Mouse (Mus musculus) intestine, embryonic 15.5 days (tissue): ENCODE measurements at regions not wholly inside any gene's neighbourhood (a gene's known extent, or its start where the extent isn't known, plus 50 kb on each side); places are given as distances from the start of the nearest gene placed in this dataset.

ENCODE experiments used
- ATAC-seq: fragments of 200-750 bp; cut with Nextera tagmentation; 2 replicates; pipeline ENCODE4 v1.8.0; 2017; ENCODE audit warnings: moderate TSS enrichment, moderate library complexity
- H3K27ac ChIP-seq: fragments of 300-500 bp; sonication (generic); 2 replicates; pipeline ENCODE4 v1.5.1; 2015; ENCODE audit warnings: mild to moderate bottlenecking, inconsistent platforms
- H3K27me3 ChIP-seq: fragments of 300-500 bp; sonication (generic); replicated peaks from 2 replicates; pipeline ENCODE4 v1.6.1; 2015; ENCODE audit warnings: inconsistent platforms
- H3K36me3 ChIP-seq: fragments of 300-500 bp; sonication (generic); 2 replicates; pipeline ENCODE4 v1.6.1; 2015; ENCODE audit warnings: inconsistent platforms
- H3K4me1 ChIP-seq: fragments of 300-500 bp; sonication (generic); replicated peaks from 2 replicates; pipeline ENCODE4 v1.6.1; 2015; ENCODE audit warnings: inconsistent platforms
- H3K4me2 ChIP-seq: fragments of 300-500 bp; sonication (generic); replicated peaks from 2 replicates; pipeline ENCODE4 v1.6.1; 2015; ENCODE audit warnings: mild to moderate bottlenecking, inconsistent platforms
- H3K4me3 ChIP-seq: fragments of 300-500 bp; sonication (generic); replicated peaks from 2 replicates; pipeline ENCODE4 v1.5.1; 2015; ENCODE audit warnings: inconsistent platforms
- H3K9ac ChIP-seq: fragments of 300-500 bp; sonication (generic); 2 replicates; pipeline ENCODE4 v1.6.1; 2015; ENCODE audit warnings: inconsistent platforms
- H3K9me3 ChIP-seq: fragments of 300-500 bp; sonication (generic); 2 replicates; pipeline ENCODE4 v1.6.1; 2016; ENCODE audit warnings: inconsistent platforms
- WGBS: fragments of 180-500 bp; shearing (Covaris S2); methylation state at CpG from one replicate; pipeline ENCODE4 v1.1.7; 2015; 5-methylcytosine and 5-hydroxymethylcytosine counted together

- no peak overlapping the region for H3K9ac ChIP-seq
- H3K4me3 ChIP-seq = no peak overlapping the region
- WGBS = 80% methylated on average over 2 of the region's 2 CpGs
- no peak overlapping the region for H3K27ac ChIP-seq
- no peaks in the 10 kb centered on the region for H3K36me3 ChIP-seq
- H3K4me1 ChIP-seq = no peaks in the 10 kb centered on the region
- H3K4me2 ChIP-seq = no peak overlapping the region
- ATAC-seq = no peak
- no peaks in the 10 kb centered on the region for H3K27me3 ChIP-seq
- no peaks in the 10 kb centered on the region for H3K9me3 ChIP-seq
These were observed 664.4 kb upstream of the Tbl1xr1 start for GRCm38 (mm10) chr3:21412010-21412409.

GRCm38 (mm10) chr3:21423139-21423538 lies 653.3 kb upstream of the Tbl1xr1 start:
- no peak overlapping the region for H3K4me2 ChIP-seq
- H3K9me3 ChIP-seq = no peaks in the 10 kb centered on the region
- H3K36me3 ChIP-seq = no peaks in the 10 kb centered on the region
- 0 out of 2 replicates have a peak, but pooled peaks cover 2% of the 10 kb centered on the region for H3K4me1 ChIP-seq
- no peak for ATAC-seq
- no peak overlapping the region for H3K9ac ChIP-seq
- H3K27me3 ChIP-seq = no peaks in the 10 kb centered on the region
- no peak overlapping the region for H3K4me3 ChIP-seq
- 86% methylated on average over 5 of the region's 5 CpGs for WGBS
- H3K27ac ChIP-seq = no peak overlapping the region

GRCm38 (mm10) chr3:21426538-21426937 lies 649.9 kb upstream of the Tbl1xr1 start:
- 69% methylated on average over 6 of the region's 6 CpGs for WGBS
- ATAC-seq = no peak
- no peak overlapping the region for H3K4me3 ChIP-seq

GRCm38 (mm10) chr3:21427408-21428031 lies 648.9 kb upstream of the Tbl1xr1 start:
- no peaks in the 10 kb centered on the region for H3K9me3 ChIP-seq
- H3K4me1 ChIP-seq = 0 out of 2 replicates have a peak, but pooled peaks cover 2% of the 10 kb centered on the region
- H3K4me3 ChIP-seq = no peak overlapping the region
- ATAC-seq = no peak
- WGBS = 42% methylated on average over 6 of the region's 6 CpGs
- no peak overlapping the region for H3K4me2 ChIP-seq
- no peak overlapping the region for H3K27ac ChIP-seq
- H3K9ac ChIP-seq = no peak overlapping the region
- H3K27me3 ChIP-seq = no peaks in the 10 kb centered on the region
- no peaks in the 10 kb centered on the region for H3K36me3 ChIP-seq

More at GRCm38 (mm10) chr3:21426538-21426937, 649.9 kb upstream of the Tbl1xr1 start:
- Histone ChIP-seq H3K27me3 (no peaks in the 10 kb centered on the region), H3K27ac (no peak overlapping the region), H3K4me2 (no peak overlapping the region), H3K9ac (no peak overlapping the region), H3K4me1 (0 out of 2 replicates have a peak, but pooled peaks cover 2% of the 10 kb centered on the region), H3K9me3 (no peaks in the 10 kb centered on the region), H3K36me3 (no peaks in the 10 kb centered on the region)

GRCm38 (mm10) chr3:21428120-21428519 lies 648.3 kb upstream of the Tbl1xr1 start:
- no peak overlapping the region for H3K9ac ChIP-seq
- 29% methylated on average over 2 of the region's 2 CpGs for WGBS
- H3K4me3 ChIP-seq = no peak overlapping the region
- no peaks in the 10 kb centered on the region for H3K9me3 ChIP-seq
- 0 out of 2 replicates have a peak, but pooled peaks cover 2% of the 10 kb centered on the region for H3K4me1 ChIP-seq
- ATAC-seq = no peak
- no peak overlapping the region for H3K27ac ChIP-seq
- H3K36me3 ChIP-seq = no peaks in the 10 kb centered on the region
- H3K4me2 ChIP-seq = no peak overlapping the region
- no peaks in the 10 kb centered on the region for H3K27me3 ChIP-seq

GRCm38 (mm10) chr3:21464245-21464644 lies 612.2 kb upstream of the Tbl1xr1 start:
- Histone ChIP-seq H3K36me3 (no peaks in the 10 kb centered on the region), H3K9ac (no peak overlapping the region), H3K27me3 (no peaks in the 10 kb centered on the region), H3K9me3 (no peaks in the 10 kb centered on the region), H3K27ac (no peak overlapping the region), H3K4me2 (no peak overlapping the region), H3K4me1 (no peaks in the 10 kb centered on the region), H3K4me3 (no peak overlapping the region)
- 28% methylated on average over 4 of the region's 4 CpGs for WGBS
- no peak for ATAC-seq

GRCm38 (mm10) chr3:21466113-21466645 lies 610.3 kb upstream of the Tbl1xr1 start:
- 37% methylated on average over 7 of the region's 7 CpGs for WGBS
- Histone ChIP-seq H3K27ac (no peak overlapping the region), H3K9me3 (no peaks in the 10 kb centered on the region), H3K4me3 (no peak overlapping the region), H3K9ac (no peak overlapping the region), H3K36me3 (no peaks in the 10 kb centered on the region), H3K4me1 (no peaks in the 10 kb centered on the region), H3K27me3 (no peaks in the 10 kb centered on the region), H3K4me2 (no peak overlapping the region)
- ATAC-seq = no peak

GRCm38 (mm10) chr3:21477366-21477765 lies 599.1 kb upstream of the Tbl1xr1 start:
- no peak overlapping the region for H3K4me2 ChIP-seq
- 72% methylated on average over 4 of the region's 4 CpGs for WGBS

GRCm38 (mm10) chr3:21479021-21479795 lies 597.2 kb upstream of the Tbl1xr1 start:
- H3K4me3 ChIP-seq = no peak overlapping the region
- peaks cover 5% of the 10 kb centered on the region for H3K4me1 ChIP-seq
- ATAC-seq = no peak
- H3K27me3 ChIP-seq = no peaks in the 10 kb centered on the region
- no peaks in the 10 kb centered on the region for H3K9me3 ChIP-seq
- 23% methylated on average over 5 of the region's 5 CpGs for WGBS
- no peaks in the 10 kb centered on the region for H3K36me3 ChIP-seq
- no peak overlapping the region for H3K27ac ChIP-seq
- H3K9ac ChIP-seq = no peak overlapping the region
- H3K4me2 ChIP-seq = no peak overlapping the region

More at GRCm38 (mm10) chr3:21477366-21477765, 599.1 kb upstream of the Tbl1xr1 start:
- Histone ChIP-seq H3K27me3 (no peaks in the 10 kb centered on the region), H3K4me1 (peaks cover 5% of the 10 kb centered on the region), H3K9me3 (no peaks in the 10 kb centered on the region), H3K36me3 (no peaks in the 10 kb centered on the region), H3K4me3 (no peak overlapping the region), H3K27ac (no peak overlapping the region), H3K9ac (no peak overlapping the region)
- ATAC-seq = no peak

GRCm38 (mm10) chr3:21479846-21480245 lies 596.6 kb upstream of the Tbl1xr1 start:
- H3K36me3 ChIP-seq = no peaks in the 10 kb centered on the region
- H3K9ac ChIP-seq = no peak overlapping the region
- no peaks in the 10 kb centered on the region for H3K27me3 ChIP-seq
- H3K9me3 ChIP-seq = no peaks in the 10 kb centered on the region
- H3K4me2 ChIP-seq = no peak overlapping the region
- no peak overlapping the region for H3K27ac ChIP-seq
- peaks cover 5% of the 10 kb centered on the region for H3K4me1 ChIP-seq
- ATAC-seq = no peak
- no peak overlapping the region for H3K4me3 ChIP-seq

- no peaks in the 10 kb centered on the region for H3K9me3 ChIP-seq
- no peak overlapping the region for H3K9ac ChIP-seq
- no peaks in the 10 kb centered on the region for H3K27me3 ChIP-seq
- no peak overlapping the region for H3K27ac ChIP-seq
- no peaks in the 10 kb centered on the region for H3K36me3 ChIP-seq
- 86% methylated on average over 2 of the region's 2 CpGs for WGBS
- H3K4me3 ChIP-seq = no peak overlapping the region
- no peak for ATAC-seq
- H3K4me2 ChIP-seq = no peak overlapping the region
- peaks cover 4% of the 10 kb centered on the region for H3K4me1 ChIP-seq
These were observed 592.4 kb upstream of the Tbl1xr1 start for GRCm38 (mm10) chr3:21484052-21484451.

GRCm38 (mm10) chr3:21485454-21485853 lies 591.0 kb upstream of the Tbl1xr1 start:
- H3K27ac ChIP-seq = no peak overlapping the region
- no peaks in the 10 kb centered on the region for H3K36me3 ChIP-seq
- no peaks in the 10 kb centered on the region for H3K4me1 ChIP-seq
- H3K9me3 ChIP-seq = no peaks in the 10 kb centered on the region
- no peak overlapping the region for H3K4me3 ChIP-seq
- H3K4me2 ChIP-seq = no peak overlapping the region
- H3K9ac ChIP-seq = no peak overlapping the region
- no peak for ATAC-seq
- H3K27me3 ChIP-seq = no peaks in the 10 kb centered on the region
